Comparison of ENCODE assay signal across 15 mouse cellular contexts in the genomic region with DNA sequence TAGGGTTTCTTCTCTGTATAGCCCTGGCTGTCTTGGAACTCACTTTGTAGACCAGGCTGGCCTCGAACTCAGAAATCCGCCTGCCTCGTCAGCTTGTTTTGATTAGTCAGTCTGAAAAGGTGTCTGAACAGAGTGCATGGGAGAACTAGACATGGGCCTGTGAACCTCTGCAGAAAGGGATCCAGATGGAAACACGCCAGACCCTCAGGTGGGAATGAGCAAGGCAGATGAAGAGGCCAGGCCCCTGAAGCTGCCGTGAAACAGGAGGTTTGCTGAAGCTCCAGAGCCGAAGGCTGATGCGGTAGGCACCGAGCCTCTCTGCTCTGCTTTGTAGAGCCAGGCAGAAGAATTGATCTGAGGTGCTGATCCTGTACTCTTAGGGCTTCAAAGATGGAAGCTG. TPM values are rescaled to one million over a fixed set of nuclear protein-coding genes. Genes with fewer than 3 reads are reported as not detected.
DNase-seq lines count a peak whose midpoint lies in the region; ATAC-seq lines count a peak whose summit lies in the region.
"Had no signal": no experiment of that assay in that cellular context is flagged by ENCODE, and none has a peak within 500 bp of the region (broad histone marks: within the 10 kb centered on the region; RNA-seq: fewer than 3 reads in every experiment).

No protein-coding gene starts in this region.

- H3K36me3 ChIP-seq in neural tube, embryonic 11.5 days (ENCODE audit: control insufficient read depth, insufficient read depth, low read length) = peaks cover 2% of the 10 kb centered on the region; the same call in 1 of the 2 replicates
- peaks cover 33% of the 10 kb centered on the region for H3K36me3 ChIP-seq in forebrain, embryonic 14.5 days (ENCODE audit: control insufficient read depth, insufficient read depth, low read length)
- H3K36me3 ChIP-seq in limb, embryonic 10.5 days = peaks cover 51% of the 10 kb centered on the region
- peaks cover 20% of the 10 kb centered on the region; the same call in 1 of the 2 replicates for H3K36me3 ChIP-seq in neural tube, embryonic 14.5 days (ENCODE audit: control insufficient read depth, insufficient read depth, low read length)

- H3K4me2 ChIP-seq in neural tube, embryonic 11.5 days (ENCODE audit: low read depth) = no peak overlapping the region
- H3K4me2 ChIP-seq in forebrain, embryonic 14.5 days (ENCODE audit: low read length) = no peak overlapping the region
- H3K4me2 ChIP-seq in neural tube, embryonic 14.5 days (ENCODE audit: low read depth, low read length) = no peak overlapping the region
- H3K4me2 ChIP-seq: heart, embryonic 13.5 days; stomach, embryonic 15.5 days had no signal

- H3K27ac ChIP-seq in neural tube, embryonic 11.5 days (ENCODE audit: low read depth, low read length) = 0 out of 2 replicates have a peak overlapping the region, but pooled peaks have one; percentile 23
- peak overlapping the region; percentile 63 for H3K27ac ChIP-seq in forebrain, embryonic 14.5 days (ENCODE audit: low read depth, low read length)
- H3K27ac ChIP-seq in limb, embryonic 10.5 days = peak overlapping the region; percentile 69; the same call in 1 of the 2 replicates
- H3K27ac ChIP-seq in neural tube, embryonic 14.5 days (ENCODE audit: low read depth, low read length) = peak overlapping the region; percentile 49; the same call in 1 of the 2 replicates
- H3K27ac ChIP-seq: heart, embryonic 13.5 days; left cerebral cortex, adult 2 months; liver, embryonic 14.5 days had no signal

- 89% methylated on average over 8 of the region's 8 CpGs for WGBS in neural tube, embryonic 11.5 days
- WGBS in forebrain, embryonic 14.5 days = 87% methylated on average over 8 of the region's 8 CpGs
- WGBS in limb, embryonic 10.5 days = 84% methylated on average over 8 of the region's 8 CpGs
- WGBS in neural tube, embryonic 14.5 days = 85% methylated on average over 8 of the region's 8 CpGs

- no peak overlapping the region for H3K4me3 ChIP-seq in neural tube, embryonic 11.5 days (ENCODE audit: low read depth, low read length)
- no peak overlapping the region for H3K4me3 ChIP-seq in forebrain, embryonic 14.5 days (ENCODE audit: low read depth, low read length)
- H3K4me3 ChIP-seq in limb, embryonic 10.5 days = no peak overlapping the region
- H3K4me3 ChIP-seq in neural tube, embryonic 14.5 days (ENCODE audit: low read depth, low read length) = no peak overlapping the region
- H3K4me3 ChIP-seq: heart, embryonic 13.5 days; left cerebral cortex, adult 2 months; stomach, embryonic 15.5 days had no signal

- no peaks in the 10 kb centered on the region for H3K27me3 ChIP-seq in neural tube, embryonic 11.5 days (ENCODE audit: control insufficient read depth, insufficient read depth, low read length)
- H3K27me3 ChIP-seq in forebrain, embryonic 14.5 days (replicated peaks; ENCODE audit: control insufficient read depth, insufficient read depth, low read length) = no peaks in the 10 kb centered on the region
- no peaks in the 10 kb centered on the region for H3K27me3 ChIP-seq in limb, embryonic 10.5 days (ENCODE audit: low read depth, poor library complexity, severe bottlenecking)
- H3K27me3 ChIP-seq in neural tube, embryonic 14.5 days (ENCODE audit: control insufficient read depth, insufficient read depth, low read length) = no peaks in the 10 kb centered on the region
- H3K27me3 ChIP-seq: heart, embryonic 13.5 days; Patski; stomach, embryonic 15.5 days had no signal

- H3K9ac ChIP-seq in neural tube, embryonic 11.5 days (ENCODE audit: low read length) = no peak overlapping the region
- H3K9ac ChIP-seq in forebrain, embryonic 14.5 days (ENCODE audit: low read length) = peak overlapping the region; percentile 41
- H3K9ac ChIP-seq in neural tube, embryonic 14.5 days (replicated peaks; ENCODE audit: low read depth, low read length) = no peak overlapping the region
- H3K9ac ChIP-seq: liver, embryonic 14.5 days; stomach, embryonic 15.5 days had no signal

- no peaks in the 10 kb centered on the region for H3K9me3 ChIP-seq in neural tube, embryonic 11.5 days (ENCODE audit: control insufficient read depth, low read length)
- no peaks in the 10 kb centered on the region for H3K9me3 ChIP-seq in forebrain, embryonic 14.5 days (replicated peaks; ENCODE audit: control insufficient read depth, low read length)
- H3K9me3 ChIP-seq in limb, embryonic 10.5 days (replicated peaks) = no peaks in the 10 kb centered on the region
- H3K9me3 ChIP-seq in neural tube, embryonic 14.5 days (ENCODE audit: control insufficient read depth, low read length) = no peaks in the 10 kb centered on the region
- H3K9me3 ChIP-seq: heart, embryonic 13.5 days; stomach, embryonic 15.5 days had no signal

- intact Hi-C loops in gastrocnemius, postnatal 36 days (cut with DNase I) = loop anchor here (2.0 kb wide), 1 partner anchor 19 kb away; no protein-coding TSS in a partner anchor

- ATAC-seq in neural tube, embryonic 11.5 days (ENCODE audit: insufficient read depth, low FRiP score, low TSS enrichment) = no peak
- no peak for ATAC-seq in forebrain, embryonic 14.5 days
- no peak for ATAC-seq in neural tube, embryonic 14.5 days (ENCODE audit: low read depth)
- ATAC-seq: Patski had no signal

- H3K4me1 ChIP-seq in neural tube, embryonic 11.5 days (ENCODE audit: control insufficient read depth, insufficient read depth, low read length) = peaks cover 15% of the 10 kb centered on the region
- peaks cover 23% of the 10 kb centered on the region for H3K4me1 ChIP-seq in forebrain, embryonic 14.5 days (ENCODE audit: control insufficient read depth, insufficient read depth, low read length)
- peaks cover 54% of the 10 kb centered on the region for H3K4me1 ChIP-seq in limb, embryonic 10.5 days
- H3K4me1 ChIP-seq in neural tube, embryonic 14.5 days (ENCODE audit: control insufficient read depth, insufficient read depth, low read length) = peaks cover 27% of the 10 kb centered on the region

- DNase-seq in neural tube, embryonic 11.5 days (ENCODE audit: low spot score) = no peak
- no peak for DNase-seq in neural tube, embryonic 10.5 days (ENCODE audit: extremely low spot score, low spot score)
- DNase-seq in forebrain, embryonic 14.5 days (ENCODE audit: low spot score) = no peak
- no peak for DNase-seq in limb, embryonic 10.5 days (ENCODE audit: low spot score)
- DNase-seq in gastrocnemius, postnatal 36 days = no peak
- no peak for DNase-seq in retina, embryonic 14.5 days (ENCODE audit: low spot score)
- no peak for DNase-seq in cerebellum, adult 9-11 months
- DNase-seq: right cerebral cortex, postnatal 4 days had no signal

RNA-seq across cellular contexts. Expression of a gene that starts 2.0 kb away (rescaled TPM):
- 52.8 and 57.5 TPM in 2 replicates for polyA plus RNA-seq in neural tube, embryonic 11.5 days (2014; fragmentation: Nextera tagmentation; extraction: Ambion mirVana)
- polyA plus RNA-seq in forebrain, embryonic 14.5 days (2014; fragmentation: Nextera tagmentation; extraction: Ambion mirVana) = 15.3 and 17.2 TPM in 2 replicates
- 87.5 and 90.8 TPM in 2 replicates for polyA plus RNA-seq in limb, embryonic 10.5 days (2016; fragmentation: Nextera tagmentation; extraction: Ambion mirVana)
- polyA plus RNA-seq in neural tube, embryonic 14.5 days (2014; fragmentation: Nextera tagmentation; extraction: Ambion mirVana) = 16.1 and 20.3 TPM in 2 replicates
- total RNA-seq in gastrocnemius, postnatal 36 days (2021) = 10 to 100 TPM; 19.3 to 20.1 TPM

RNA-seq across cellular contexts. Expression of a gene that starts 6.0 kb away (rescaled TPM):
- polyA plus RNA-seq in neural tube, embryonic 11.5 days (2014; fragmentation: Nextera tagmentation; extraction: Ambion mirVana) = 65.3 and 80.6 TPM in 2 replicates
- 67.1 and 68.4 TPM in 2 replicates for polyA plus RNA-seq in forebrain, embryonic 14.5 days (2014; fragmentation: Nextera tagmentation; extraction: Ambion mirVana)
- 69.8 and 75.3 TPM in 2 replicates for polyA plus RNA-seq in limb, embryonic 10.5 days (2016; fragmentation: Nextera tagmentation; extraction: Ambion mirVana)
- polyA plus RNA-seq in neural tube, embryonic 14.5 days (2014; fragmentation: Nextera tagmentation; extraction: Ambion mirVana) = 82.0 and 88.0 TPM in 2 replicates
- total RNA-seq in gastrocnemius, postnatal 36 days (2021) = 10 to 100 TPM; 33.7 to 35.1 TPM

RNA-seq across cellular contexts. Expression of a gene that starts 6.8 kb away (rescaled TPM):
- polyA plus RNA-seq in neural tube, embryonic 11.5 days (2014; fragmentation: Nextera tagmentation; extraction: Ambion mirVana) = 16.0 and 16.5 TPM in 2 replicates
- polyA plus RNA-seq in forebrain, embryonic 14.5 days (2014; fragmentation: Nextera tagmentation; extraction: Ambion mirVana) = 10.6 and 11.6 TPM in 2 replicates
- polyA plus RNA-seq in limb, embryonic 10.5 days (2016; fragmentation: Nextera tagmentation; extraction: Ambion mirVana) = 39.2 and 45.4 TPM in 2 replicates
- polyA plus RNA-seq in neural tube, embryonic 14.5 days (2014; fragmentation: Nextera tagmentation; extraction: Ambion mirVana) = 10.2 and 12.8 TPM in 2 replicates
- total RNA-seq in gastrocnemius, postnatal 36 days (2021) = 10 to 100 TPM; 14.6 to 20.2 TPM

RNA-seq across cellular contexts. Expression of a gene that starts 23.3 kb away (rescaled TPM):
- polyA plus RNA-seq in neural tube, embryonic 11.5 days (2014; fragmentation: Nextera tagmentation; extraction: Ambion mirVana) = 6.6 and 6.7 TPM in 2 replicates
- 11.0 and 11.3 TPM in 2 replicates for polyA plus RNA-seq in forebrain, embryonic 14.5 days (2014; fragmentation: Nextera tagmentation; extraction: Ambion mirVana)
- polyA plus RNA-seq in limb, embryonic 10.5 days (2016; fragmentation: Nextera tagmentation; extraction: Ambion mirVana) = 3.4 and 5.4 TPM in 2 replicates
- 24.5 and 27.8 TPM in 2 replicates for polyA plus RNA-seq in neural tube, embryonic 14.5 days (2014; fragmentation: Nextera tagmentation; extraction: Ambion mirVana)
- under 1 TPM; 0.20 to 0.42 TPM for total RNA-seq in gastrocnemius, postnatal 36 days (2021)

RNA-seq across cellular contexts. Expression of a gene that starts 33.3 kb away (rescaled TPM):
- polyA plus RNA-seq in neural tube, embryonic 11.5 days (2014; fragmentation: Nextera tagmentation; extraction: Ambion mirVana) = 0.57 and 0.81 TPM in 2 replicates
- polyA plus RNA-seq in forebrain, embryonic 14.5 days (2014; fragmentation: Nextera tagmentation; extraction: Ambion mirVana) = 1.1 and 1.8 TPM in 2 replicates
- polyA plus RNA-seq in limb, embryonic 10.5 days (2016; fragmentation: Nextera tagmentation; extraction: Ambion mirVana) = 0.20 and 0.28 TPM in 2 replicates
- polyA plus RNA-seq in neural tube, embryonic 14.5 days (2014; fragmentation: Nextera tagmentation; extraction: Ambion mirVana) = 2.3 and 2.5 TPM in 2 replicates
- 1 to 10 TPM; 5.1 to 5.7 TPM for total RNA-seq in gastrocnemius, postnatal 36 days (2021)
- total RNA-seq: megakaryocyte progenitor cell, adult 5-6 weeks had no signal
- polyA plus RNA-seq: heart, embryonic 13.5 days had no signal
